Mouse (Mus musculus) lung, embryonic 14.5 days (tissue): ENCODE data around the gene Hist3h2a. TPM values are rescaled to one million over a fixed set of nuclear protein-coding genes. Genes with fewer than 3 reads are reported as not detected.
A peak's percentile ranks its signal among the peaks of the same experiment; 100 is the strongest.
"Not testable (repeated sequence)": the region's sequence is repeated elsewhere in the genome, so short reads cannot be mapped to it uniquely, and the experiment has no call there.

ENCODE experiments used
- ATAC-seq: fragments of 200-750 bp; cut with Nextera tagmentation; 2 replicates; pipeline ENCODE4 v1.8.0; 2017; ENCODE audit warnings: mild to moderate bottlenecking, moderate TSS enrichment, moderate library complexity; ENCODE audit not compliant: insufficient read depth
- DNase-seq: peaks from one replicate; pipeline ENCODE4 v3.0.0-alpha.2; 2015
- H3K27ac ChIP-seq: fragments of 300-500 bp; sonication (generic); 2 replicates; pipeline ENCODE4 v1.5.1; 2014; ENCODE audit warnings: low read depth, mild to moderate bottlenecking, moderate library complexity
- H3K27me3 ChIP-seq: fragments of 300-500 bp; sonication (generic); 2 replicates; pipeline ENCODE4 v1.6.1; 2014; ENCODE audit warnings: low read length, control low read depth; ENCODE audit not compliant: insufficient read depth
- H3K36me3 ChIP-seq: fragments of 300-500 bp; sonication (generic); 2 replicates; pipeline ENCODE4 v1.6.1; 2014; ENCODE audit warnings: control low read depth; ENCODE audit not compliant: insufficient read depth
- H3K4me1 ChIP-seq: fragments of 300-500 bp; sonication (generic); 2 replicates; pipeline ENCODE4 v1.6.1; 2014; ENCODE audit warnings: antibody characterized with exemption, control low read depth; ENCODE audit not compliant: insufficient read depth
- H3K4me2 ChIP-seq: fragments of 300-500 bp; sonication (generic); 2 replicates; pipeline ENCODE4 v1.6.1; 2014; ENCODE audit warnings: mild to moderate bottlenecking
- H3K4me3 ChIP-seq: fragments of 300-500 bp; sonication (generic); 2 replicates; pipeline ENCODE4 v1.5.1; 2014; ENCODE audit warnings: low read depth, low read length
- H3K9ac ChIP-seq: fragments of 300-500 bp; sonication (generic); 2 replicates; pipeline ENCODE4 v1.6.1; 2014
- H3K9me3 ChIP-seq: fragments of 300-500 bp; sonication (generic); 2 replicates; pipeline ENCODE4 v1.6.1; 2016; ENCODE audit warnings: low read depth, low read length, control low read depth
- CTCF ChIP-seq: IDR thresholded peaks from 2 replicates; pipeline ENCODE4 v1.5.1; 2016; ENCODE audit warnings: antibody characterized with exemption, low read depth
- WGBS: fragments of 180-500 bp; shearing (Covaris S2); extraction: QIAGEN DNeasy Blood & Tissue Kit; methylation state at CpG from one replicate; pipeline ENCODE4 v1.1.7; 2014; 5-methylcytosine and 5-hydroxymethylcytosine counted together
- polyA plus RNA-seq: library from polyadenylated mRNA; unstranded; fragments of >200 nt; fragmentation: Nextera tagmentation; extraction: Ambion mirVana; gene quantifications from 2 replicates; pipeline ENCODE4 v1.2.1, GENCODE M21; 2014

Hist3h2a gene
- polyA plus RNA-seq, 1 experiment from 2014 or later: 18.1 TPM

DNA sequence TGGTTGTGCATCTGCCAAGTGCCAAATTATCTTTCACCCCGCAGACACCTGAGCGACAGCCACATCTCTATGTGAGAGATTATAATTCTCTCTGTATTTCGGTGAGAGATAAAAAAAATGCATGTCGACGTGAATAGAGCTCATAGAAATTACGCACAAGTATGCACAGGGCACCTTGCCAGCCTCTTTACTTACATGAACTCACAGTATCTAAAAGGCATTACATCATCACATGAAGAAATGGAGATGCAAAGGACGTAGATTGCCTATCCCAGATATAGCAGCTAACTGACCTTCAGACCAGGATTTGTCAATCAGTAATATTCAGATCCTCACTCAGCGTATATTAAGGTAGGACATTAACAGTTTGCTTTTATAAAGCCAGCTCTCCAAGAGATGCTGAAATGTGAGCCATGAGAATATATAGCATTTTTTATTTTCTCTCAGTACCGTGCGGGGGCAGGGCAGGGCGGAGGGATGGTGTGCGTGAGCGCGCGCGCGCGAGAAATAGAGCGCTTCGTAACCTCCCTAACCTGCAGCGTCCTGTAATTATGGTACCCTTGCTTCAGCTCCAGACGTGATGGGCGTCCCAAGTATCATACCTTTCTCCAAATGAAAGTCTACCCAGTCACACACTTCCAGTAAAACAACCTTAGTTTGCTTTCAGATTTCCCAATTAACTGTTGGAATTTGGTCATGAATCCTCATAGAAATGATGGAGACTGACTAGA, 6.5 kb upstream of the Hist3h2a start:
- Histone ChIP-seq H3K36me3 (no peaks in the 10 kb centered on the region), H3K4me3 (peak overlapping the region; percentile 38), H3K9me3 (no peaks in the 10 kb centered on the region), H3K27me3 (peaks cover 34% of the 10 kb centered on the region), H3K4me2 (peak overlapping the region; percentile 60), H3K4me1 (no peaks in the 10 kb centered on the region), H3K27ac (peak overlapping the region; percentile 88), H3K9ac (peak overlapping the region; percentile 13; the same call in 1 of the 2 replicates)
- TF ChIP-seq CTCF: no peak
- DNase-seq: peak; percentile 60
- ATAC-seq: no peak
- WGBS: 12% methylated on average over 23 of the region's 23 CpGs

DNA sequence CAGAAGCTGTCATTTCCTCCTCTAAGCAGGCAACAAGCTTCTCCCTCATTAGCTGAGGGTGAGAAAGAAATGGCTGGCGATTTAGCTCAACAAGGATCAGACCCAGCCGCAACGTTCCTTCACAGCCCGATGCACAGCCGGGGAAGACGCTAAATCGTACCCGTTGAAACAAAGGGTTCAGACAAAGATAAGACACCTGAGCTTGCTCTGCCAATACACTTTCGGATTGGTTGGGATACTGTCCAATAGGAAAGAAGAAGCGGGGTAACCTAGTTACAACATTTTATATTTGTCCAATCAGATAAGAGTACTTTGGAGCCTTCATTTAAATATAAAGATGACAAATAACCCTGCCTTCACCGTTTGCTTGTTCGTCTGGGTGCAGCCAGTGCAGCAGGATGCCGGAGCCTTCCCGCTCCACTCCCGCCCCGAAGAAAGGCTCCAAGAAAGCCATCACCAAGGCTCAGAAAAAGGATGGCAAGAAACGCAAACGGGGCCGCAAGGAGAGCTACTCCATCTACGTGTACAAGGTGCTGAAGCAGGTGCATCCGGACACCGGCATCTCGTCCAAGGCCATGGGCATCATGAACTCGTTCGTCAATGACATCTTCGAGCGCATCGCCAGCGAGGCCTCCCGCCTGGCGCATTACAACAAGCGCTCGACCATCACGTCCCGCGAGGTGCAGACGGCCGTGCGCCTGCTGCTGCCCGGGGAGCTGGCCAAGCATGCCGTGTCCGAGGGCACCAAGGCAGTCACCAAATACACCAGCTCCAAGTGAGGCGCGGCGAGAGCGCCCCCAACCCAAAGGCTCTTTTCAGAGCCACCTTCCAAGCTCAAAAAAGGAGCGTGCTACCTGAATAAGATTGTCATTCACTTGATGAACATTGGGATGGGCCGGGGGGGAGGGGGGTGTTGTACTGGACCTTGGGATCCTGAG, 5.7 kb upstream of the Hist3h2a start, which contains the start of gene Hist3h2ba:
Gene Hist3h2ba (plus strand): TSS at position 379 of the 938 bp plus-strand sequence.
- no peaks in the 10 kb centered on the region for H3K4me1 ChIP-seq
- H3K27me3 ChIP-seq: peaks cover 34% of the 10 kb centered on the region
- DNase-seq (peak; percentile 79), ATAC-seq (peak; percentile 79)
- peak within 1 kb of the TSS; percentile 88 for H3K27ac ChIP-seq
- WGBS: under 1% methylated on average over 48 of the region's 48 CpGs
- H3K4me3 ChIP-seq: peak within 1 kb of the TSS; percentile 38
- no peak for TF ChIP-seq CTCF
- peak within 1 kb of the TSS; percentile 44 for H3K9ac ChIP-seq
- no peaks in the 10 kb centered on the region for H3K9me3 ChIP-seq
- no peaks in the 10 kb centered on the region for H3K36me3 ChIP-seq
- peak within 1 kb of the TSS; percentile 60 for H3K4me2 ChIP-seq

DNA sequence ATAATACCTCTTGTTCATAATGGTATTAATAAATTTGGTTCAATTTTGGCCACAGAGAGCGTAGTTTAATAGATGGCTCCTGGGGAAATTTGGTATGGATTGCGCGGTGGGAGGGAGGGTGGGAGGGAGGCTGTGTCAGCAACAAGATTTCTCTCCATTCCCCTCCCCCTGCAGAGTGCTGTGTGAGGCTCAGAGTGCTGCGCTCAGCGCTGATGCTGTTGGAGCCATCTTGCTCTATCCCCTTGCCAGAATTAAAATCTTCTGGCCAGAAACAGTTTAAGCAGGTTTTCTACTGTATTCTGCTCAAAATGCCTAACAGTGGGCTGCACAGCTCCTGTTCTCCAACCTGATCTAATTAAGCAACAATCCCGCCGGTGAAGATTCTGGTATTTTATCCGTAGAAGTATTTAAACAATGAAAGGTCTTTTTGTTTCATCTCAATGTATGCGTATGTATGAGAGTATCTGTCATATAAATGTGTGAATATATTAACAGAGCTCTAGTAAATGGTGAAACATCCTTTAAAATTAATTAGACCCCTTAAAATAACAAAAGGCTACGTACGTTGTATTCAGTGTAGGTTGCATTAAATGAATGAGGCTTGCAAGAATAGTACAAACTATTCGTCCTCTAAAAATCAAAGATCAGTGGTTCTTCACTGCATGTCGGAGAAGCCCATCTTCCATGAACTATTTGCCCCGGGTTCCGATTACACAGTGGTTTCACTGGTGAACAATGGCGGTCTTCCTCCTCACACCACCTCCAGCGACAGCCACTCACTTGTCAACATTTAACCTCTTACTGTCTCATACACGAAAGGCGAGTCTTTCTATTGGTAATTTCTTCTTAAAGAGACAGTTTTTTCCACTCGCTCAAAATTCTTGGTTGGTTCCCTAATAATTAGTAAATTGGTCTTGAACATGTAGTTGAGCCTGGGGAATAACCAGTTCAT, 4.7 kb upstream of the Hist3h2a start:
- Histone ChIP-seq H3K9ac (peak overlapping the region; percentile 44), H3K4me3 (peak overlapping the region; percentile 38), H3K27ac (peak overlapping the region; percentile 88), H3K4me1 (no peaks in the 10 kb centered on the region), H3K36me3 (no peaks in the 10 kb centered on the region), H3K27me3 (peaks cover 34% of the 10 kb centered on the region), H3K9me3 (no peaks in the 10 kb centered on the region), H3K4me2 (peak overlapping the region; percentile 60)
- ATAC-seq: peak; percentile 28; the same call in 1 of the 2 replicates
- no peak for TF ChIP-seq CTCF
- WGBS: 9% methylated on average over 20 of the region's 20 CpGs
- DNase-seq: peak; percentile 57

DNA sequence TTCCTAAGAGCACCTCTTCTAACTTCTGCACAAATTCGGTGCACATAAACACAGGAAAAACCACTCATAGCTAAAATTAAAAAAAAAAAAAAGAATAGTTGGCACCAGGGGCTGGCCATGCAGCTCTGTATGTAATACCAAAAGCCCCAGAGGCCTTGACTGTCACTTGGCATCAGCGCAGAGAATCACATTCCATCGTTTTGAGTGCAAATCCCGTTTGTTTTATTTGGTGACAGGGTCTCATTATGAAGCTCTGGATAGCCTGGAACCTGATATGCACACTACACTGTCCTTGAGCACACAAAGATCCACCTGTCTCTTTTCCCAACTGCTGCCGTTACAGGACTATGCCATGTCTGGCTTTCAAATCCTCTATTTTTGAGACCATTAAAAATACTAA, 3.3 kb upstream of the Hist3h2a start:
- DNase-seq: no peak
- Histone ChIP-seq H3K4me3 (no peak overlapping the region), H3K27me3 (peaks cover 34% of the 10 kb centered on the region), H3K4me1 (peaks cover under 1% of the 10 kb centered on the region; the same call in 1 of the 2 replicates), H3K9me3 (no peaks in the 10 kb centered on the region), H3K36me3 (no peaks in the 10 kb centered on the region), H3K27ac (no peak overlapping the region), H3K9ac (no peak overlapping the region), H3K4me2 (no peak overlapping the region)
- no peak for TF ChIP-seq CTCF
- ATAC-seq: no peak
- 65% methylated on average over 5 of the region's 5 CpGs for WGBS

DNA sequence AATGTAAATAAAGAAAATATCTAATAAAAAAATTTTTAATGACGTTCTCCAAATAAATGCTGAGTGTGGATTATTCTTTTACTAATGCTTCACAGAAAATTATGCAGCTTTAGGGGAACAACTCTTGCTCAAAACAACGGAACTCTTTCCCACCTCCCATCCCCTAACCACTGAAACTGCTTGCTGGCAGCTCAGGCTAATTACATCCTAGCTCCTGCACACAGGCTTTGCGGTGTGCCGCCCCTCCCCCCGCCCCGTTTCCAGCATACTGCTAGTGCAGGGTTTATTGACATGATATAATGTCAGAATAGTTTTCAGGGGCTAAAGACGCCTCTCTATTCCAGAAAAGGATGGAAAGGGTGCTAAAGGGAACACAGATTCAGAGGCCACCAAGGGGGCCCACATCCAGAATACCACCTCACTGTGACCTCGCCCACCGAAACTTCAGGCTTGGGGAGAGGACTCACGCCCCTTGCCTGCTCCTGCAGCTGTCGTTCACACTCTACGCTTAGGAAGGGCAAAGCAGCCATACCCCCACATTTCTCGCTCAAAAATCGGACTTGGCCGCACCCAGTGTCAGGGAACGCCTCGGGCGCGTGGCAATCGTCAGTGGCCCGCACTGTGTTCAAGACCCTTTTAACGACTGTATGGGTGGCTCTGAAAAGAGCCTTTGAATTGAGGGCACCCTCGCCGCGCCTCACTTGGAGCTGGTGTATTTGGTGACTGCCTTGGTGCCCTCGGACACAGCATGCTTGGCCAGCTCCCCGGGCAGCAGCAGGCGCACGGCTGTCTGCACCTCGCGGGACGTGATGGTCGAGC, 925 bp upstream of the Hist3h2a start:
- H3K4me1 ChIP-seq: peaks cover 5% of the 10 kb centered on the region; the same call in 1 of the 2 replicates
- H3K27ac ChIP-seq: peak overlapping the region; percentile 100
- peaks cover 25% of the 10 kb centered on the region for H3K27me3 ChIP-seq
- peak; percentile 36 for DNase-seq
- H3K9me3 ChIP-seq: no peaks in the 10 kb centered on the region
- H3K36me3 ChIP-seq: peaks cover 8% of the 10 kb centered on the region; the same call in 1 of the 2 replicates
- peak overlapping the region; percentile 53 for H3K4me3 ChIP-seq
- peak overlapping the region; percentile 47 for H3K9ac ChIP-seq
- ATAC-seq: peak; percentile 14; the same call in 1 of the 2 replicates
- H3K4me2 ChIP-seq: peak overlapping the region; percentile 85
- TF ChIP-seq CTCF: no peak
- WGBS: 1% methylated on average over 33 of the region's 33 CpGs

DNA sequence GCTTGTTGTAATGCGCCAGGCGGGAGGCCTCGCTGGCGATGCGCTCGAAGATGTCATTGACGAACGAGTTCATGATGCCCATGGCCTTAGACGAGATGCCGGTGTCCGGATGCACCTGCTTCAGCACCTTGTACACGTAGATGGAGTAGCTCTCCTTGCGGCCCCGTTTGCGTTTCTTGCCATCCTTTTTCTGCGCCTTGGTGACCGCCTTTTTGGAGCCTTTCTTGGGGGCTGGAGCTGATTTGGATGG, 390 bp upstream of the Hist3h2a start:
- under 1% methylated on average over 17 of the region's 17 CpGs for WGBS
- H3K4me3 ChIP-seq: peak overlapping the region; percentile 53
- DNase-seq, H3K4me1 ChIP-seq, H3K36me3 ChIP-seq, ATAC-seq, H3K9me3 ChIP-seq: not testable (repeated sequence)
- H3K27ac ChIP-seq: peak overlapping the region; percentile 100
- H3K4me2 ChIP-seq: peak overlapping the region; percentile 85
- peaks cover 25% of the 10 kb centered on the region for H3K27me3 ChIP-seq
- peak overlapping the region; percentile 47 for H3K9ac ChIP-seq
